In genomic region chr5:37047992-37048391, GRCm38 (mm10) we compare ENCODE assay signal across 18 mouse cellular contexts. TPM values are rescaled to one million over a fixed set of nuclear protein-coding genes. Genes with fewer than 3 reads are reported as not detected.
A peak's percentile ranks its signal among the peaks of the same experiment; 100 is the strongest.
DNase-seq lines count a peak whose midpoint lies in the region; ATAC-seq and TF ChIP-seq lines count a peak whose summit lies in the region.
"Had no signal": no experiment of that assay in that cellular context is flagged by ENCODE, and none has a peak within 500 bp of the region (broad histone marks: within the 10 kb centered on the region; RNA-seq: fewer than 3 reads in every experiment).

No protein-coding gene starts in this region.

- H3K4me3 ChIP-seq in E14TG2a.4 (replicated peaks; ENCODE audit: low read length), result peak overlapping the region; percentile 14; the same call in 1 of the 2 replicates
- no peak overlapping the region for H3K4me3 ChIP-seq in intestine, embryonic 16.5 days (ENCODE audit: low read length)
- H3K4me3 ChIP-seq in thymus, adult 2 months (ENCODE audit: control insufficient read depth, insufficient read depth, low read length), result peak overlapping the region; percentile 60
- H3K4me3 ChIP-seq: heart, embryonic 12.5 days; hindbrain, embryonic 13.5 days; limb, embryonic 12.5 days; neural tube, embryonic 12.5 days had no signal

- no peak for TF ChIP-seq CTCF in E14TG2a.4 (conservative IDR thresholded peaks at IDR 0.05; ENCODE audit: low read length)
- TF ChIP-seq CTCF in thymus, adult 2 months (IDR thresholded peaks at IDR 0.05; ENCODE audit: borderline replicate concordance, control insufficient read depth, extremely low read depth, insufficient read depth, low read length, poor library complexity), result no peak

- 62% methylated on average over 7 of the region's 7 CpGs for WGBS in intestine, embryonic 16.5 days
- WGBS in thymus, adult 2 months, result 36% methylated on average over 7 of the region's 7 CpGs

- peaks cover 65% of the 10 kb centered on the region for H3K4me1 ChIP-seq in E14TG2a.4 (replicated peaks; ENCODE audit: low read depth, low read length)
- H3K4me1 ChIP-seq in intestine, embryonic 16.5 days (ENCODE audit: control insufficient read depth, insufficient read depth, low read length), result peaks cover 24% of the 10 kb centered on the region
- H3K4me1 ChIP-seq in thymus, adult 2 months (replicated peaks; ENCODE audit: control insufficient read depth, insufficient read depth, low read length), result peaks cover 81% of the 10 kb centered on the region
- H3K4me1 ChIP-seq: limb, embryonic 12.5 days; neural tube, embryonic 12.5 days had no signal

- no peaks in the 10 kb centered on the region; the same call in 1 of the 2 replicates for H3K27me3 ChIP-seq in E14TG2a.4 (ENCODE audit: insufficient read depth, low read length)
- no peaks in the 10 kb centered on the region for H3K27me3 ChIP-seq in intestine, embryonic 16.5 days (replicated peaks; ENCODE audit: control insufficient read depth, insufficient read depth, low read length)
- H3K27me3 ChIP-seq in thymus, adult 2 months (ENCODE audit: control insufficient read depth, insufficient read depth, low read length), result no peaks in the 10 kb centered on the region
- H3K27me3 ChIP-seq: hindbrain, embryonic 13.5 days; neural tube, embryonic 12.5 days had no signal

- no peak for ATAC-seq in intestine, embryonic 16.5 days
- no peak for ATAC-seq in monocyte, adult 5-6 weeks (replicated peaks; ENCODE audit: insufficient number of reproducible peaks, low FRiP score, low TSS enrichment, poor library complexity, severe bottlenecking)
- ATAC-seq: Patski had no signal

- peak; percentile 89 for DNase-seq in A20 (ENCODE audit: low read depth, low spot score)
- peak; percentile 70 for DNase-seq in thymus, adult 2 months
- no peak for DNase-seq in adrenal gland, adult 2 months
- DNase-seq in kidney, adult 9 months, result no peak
- DNase-seq: cerebellum, adult 8-10 months; gastrocnemius, postnatal 10 days; lung, adult 2 months; right cerebral cortex, adult 18-20 months had no signal

- H3K9ac ChIP-seq in intestine, embryonic 16.5 days (ENCODE audit: low read depth, low read length), result no peak overlapping the region
- H3K9ac ChIP-seq: heart, embryonic 12.5 days; hindbrain, embryonic 13.5 days; limb, embryonic 12.5 days; neural tube, embryonic 12.5 days had no signal

- TF ChIP-seq POLR2A in thymus, adult 2 months (IDR thresholded peaks at IDR 0.05; ENCODE audit: control insufficient read depth, extremely low read depth, insufficient read depth, low read length, poor library complexity), result no peak

- no peak overlapping the region for H3K4me2 ChIP-seq in intestine, embryonic 16.5 days (ENCODE audit: low read depth, low read length)
- H3K4me2 ChIP-seq: heart, embryonic 12.5 days; hindbrain, embryonic 13.5 days; limb, embryonic 12.5 days; midbrain, embryonic 11.5 days; neural tube, embryonic 12.5 days had no signal

- H3K9me3 ChIP-seq in E14TG2a.4 (ENCODE audit: low read length), result no peaks in the 10 kb centered on the region
- no peaks in the 10 kb centered on the region for H3K9me3 ChIP-seq in intestine, embryonic 16.5 days (ENCODE audit: control insufficient read depth, low read length)
- H3K9me3 ChIP-seq: heart, embryonic 12.5 days; hindbrain, embryonic 13.5 days; limb, embryonic 12.5 days; neural tube, embryonic 12.5 days had no signal

- no peaks in the 10 kb centered on the region for H3K36me3 ChIP-seq in E14TG2a.4 (ENCODE audit: insufficient read depth, low read length)
- no peaks in the 10 kb centered on the region for H3K36me3 ChIP-seq in intestine, embryonic 16.5 days (ENCODE audit: control insufficient read depth, insufficient read depth, low read length)
- H3K36me3 ChIP-seq in thymus, adult 2 months (ENCODE audit: control insufficient read depth, insufficient read depth, low read length), result no peaks in the 10 kb centered on the region
- H3K36me3 ChIP-seq: heart, embryonic 12.5 days; hindbrain, embryonic 13.5 days; limb, embryonic 12.5 days; neural tube, embryonic 12.5 days had no signal

- peak overlapping the region; percentile 66; the same call in 1 of the 2 replicates for H3K27ac ChIP-seq in intestine, embryonic 16.5 days (ENCODE audit: low read length)
- H3K27ac ChIP-seq in thymus, adult 2 months (ENCODE audit: control insufficient read depth, insufficient read depth, low read length), result peak overlapping the region; percentile 98
- H3K27ac ChIP-seq: hindbrain, embryonic 13.5 days; limb, embryonic 12.5 days; neural tube, embryonic 12.5 days had no signal

RNA-seq across cellular contexts. Expression of gene Gm1043, which starts 37.2 kb away (rescaled TPM):
- 0.04 and 0.06 TPM in 2 replicates for polyA plus RNA-seq in intestine, embryonic 16.5 days (2015; fragmentation: Nextera tagmentation; extraction: Ambion mirVana)
- 3.6 and 4.3 TPM in 2 replicates for polyA plus RNA-seq in thymus, adult 2 months (2012; rRNA removed)
- under 1 TPM; 0.23 to 0.52 TPM for total RNA-seq in adrenal gland, adult 2 months (2021)
- 0.03 and 0.68 TPM in 2 replicates for polyA plus RNA-seq in adrenal gland, adult 2 months (2012; rRNA removed)
- 0.43 to 7.4 TPM (median 1.8 TPM) in 3 replicates for total RNA-seq in monocyte, adult 5-6 weeks (2017)
- total RNA-seq: gastrocnemius, postnatal 10 days had no signal
- polyA plus RNA-seq: heart, embryonic 12.5 days; kidney, embryonic 16.5 days; limb, embryonic 12.5 days; Patski had no signal

RNA-seq across cellular contexts. Expression of gene Wfs1, which starts 59.0 kb away (rescaled TPM):
- polyA plus RNA-seq in intestine, embryonic 16.5 days (2015; fragmentation: Nextera tagmentation; extraction: Ambion mirVana), result 15.9 and 18.0 TPM in 2 replicates
- 7.1 and 8.5 TPM in 2 replicates for polyA plus RNA-seq in thymus, adult 2 months (2012; rRNA removed)
- total RNA-seq in adrenal gland, adult 2 months (2021), result 100 to 1,000 TPM in 1 of 2 experiments, 10 to 100 TPM in 1; 32.6 to 122 TPM
- 39.2 and 91.2 TPM in 2 replicates for polyA plus RNA-seq in adrenal gland, adult 2 months (2012; rRNA removed)
- 1.2 to 2.3 TPM (median 2.1 TPM) in 3 replicates for total RNA-seq in monocyte, adult 5-6 weeks (2017)

Comparison
In these comparisons a context has a peak if more than half of its experiments do, and no peak if none do; other contexts are left out.
1. DNase-seq: peak in A20 (single experiment) and thymus, adult 2 months (single experiment); none in adrenal gland, adult 2 months (single experiment) and kidney, adult 9 months (single experiment).